Mouse (Mus musculus): ENCODE results near the gene Sfxn2. TPM values are rescaled to one million over a fixed set of nuclear protein-coding genes. Genes with fewer than 3 reads are reported as not detected.

The Sfxn2 gene
- 10.2 and 11.3 TPM in 2 replicates for polyA plus RNA-seq (2015; fragmentation: Nextera tagmentation; extraction: Ambion mirVana)

DNA sequence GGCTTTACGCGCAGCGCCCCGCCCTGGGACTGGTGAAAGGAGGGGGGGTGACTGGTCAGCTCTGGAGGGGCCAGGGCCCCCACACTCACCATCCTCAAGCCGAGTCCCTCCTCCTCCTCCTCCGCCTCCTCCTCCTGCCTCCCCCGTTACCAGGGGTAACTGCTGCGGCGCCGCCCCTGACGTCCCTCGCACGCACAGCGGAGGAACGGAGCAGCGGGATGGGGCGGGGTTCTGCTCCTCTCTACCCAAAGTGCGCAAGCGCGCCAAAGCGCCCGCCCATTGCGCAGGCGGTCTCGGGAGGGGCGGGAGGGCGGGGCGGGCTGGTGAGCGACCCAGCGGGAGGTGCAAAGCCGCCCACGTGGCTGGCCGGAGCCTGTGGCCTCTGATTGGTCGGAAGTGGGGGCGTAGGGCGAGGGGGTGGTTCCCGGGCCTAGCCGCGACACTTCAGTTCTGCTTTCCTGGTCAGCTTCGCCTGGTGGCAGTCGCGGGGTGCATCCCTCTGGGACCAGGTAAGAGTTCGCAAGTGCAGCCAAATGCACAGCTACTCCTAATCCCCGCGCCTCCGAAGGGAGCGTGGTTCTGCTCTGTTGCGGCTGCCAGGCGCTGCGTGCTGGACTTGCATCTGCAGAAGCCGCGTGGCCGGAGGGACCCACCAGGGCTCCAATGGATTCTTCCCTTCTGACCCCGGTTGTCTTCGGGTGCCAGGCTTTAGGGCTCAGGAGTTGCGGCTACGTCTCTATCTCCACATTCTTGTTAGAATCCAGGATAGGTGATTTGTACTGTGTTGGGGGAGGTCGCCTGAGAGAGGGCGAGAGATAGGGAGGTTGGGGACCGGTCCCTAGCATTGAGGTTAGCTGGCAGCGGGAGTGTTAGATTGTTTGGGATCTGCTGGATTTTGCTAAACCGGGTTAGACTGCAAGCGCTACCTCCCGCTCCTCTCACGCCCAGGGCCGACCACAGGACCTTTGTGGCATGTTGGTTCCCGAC is at the start of gene Sfxn2, which contains the start of gene Arl3:
TSS of gene Sfxn2 (plus strand) at position 415 of the 987 bp plus-strand sequence.
TSS of gene Arl3 (minus strand) at position 248 of the 987 bp plus-strand sequence.
- Histone ChIP-seq H3K4me3 (peak within 1 kb of the TSS; percentile 66), H3K27me3 (no peaks in the 10 kb centered on the region), H3K9me3 (no peaks in the 10 kb centered on the region), H3K4me1 (replicated peaks) (peaks cover 25% of the 10 kb centered on the region), H3K9ac (peak within 1 kb of the TSS; percentile 77), H3K4me2 (peak within 1 kb of the TSS; percentile 81), H3K27ac (replicated peaks) (peak within 1 kb of the TSS; percentile 83), H3K36me3 (no peaks in the 10 kb centered on the region)
- WGBS: 1% methylated on average over 58 of the region's 67 CpGs
- ATAC-seq (ENCODE audit: low FRiP score, low read depth): peak; percentile 98

GRCm38 (mm10) chr19:46523480-46524151 is 49.5 kb upstream of the Sfxn2 start:
- Histone ChIP-seq H3K4me2 (peak overlapping the region; percentile 59), H3K9ac (peak overlapping the region; percentile 38), H3K27me3 (no peaks in the 10 kb centered on the region), H3K27ac (replicated peaks) (peak overlapping the region; percentile 81), H3K9me3 (no peaks in the 10 kb centered on the region), H3K36me3 (no peaks in the 10 kb centered on the region), H3K4me3 (peak overlapping the region; percentile 25), H3K4me1 (replicated peaks) (peaks cover 63% of the 10 kb centered on the region)
- WGBS: 2% methylated on average over 20 of the region's 20 CpGs
- ATAC-seq (ENCODE audit: low FRiP score, low read depth): peak; percentile 81

- no peak for ATAC-seq (ENCODE audit: low FRiP score, low read depth)
- Histone ChIP-seq H3K4me1 (replicated peaks) (peaks cover 65% of the 10 kb centered on the region), H3K4me2 (peak overlapping the region; percentile 59), H3K9me3 (no peaks in the 10 kb centered on the region), H3K27me3 (no peaks in the 10 kb centered on the region), H3K27ac (replicated peaks) (peak overlapping the region; percentile 81), H3K36me3 (no peaks in the 10 kb centered on the region), H3K9ac (peak overlapping the region; percentile 38), H3K4me3 (peak overlapping the region; percentile 25)
- WGBS: 9% methylated on average over 6 of the region's 6 CpGs
Measured at GRCm38 (mm10) chr19:46524152-46524544, 49.0 kb upstream of the Sfxn2 start.

GRCm38 (mm10) chr19:46524601-46525321 is 48.4 kb upstream of the Sfxn2 start:
- Histone ChIP-seq H3K4me2 (peak overlapping the region; percentile 59), H3K27ac (replicated peaks) (peak overlapping the region; percentile 81), H3K4me1 (replicated peaks) (peaks cover 71% of the 10 kb centered on the region), H3K27me3 (no peaks in the 10 kb centered on the region), H3K4me3 (no peak overlapping the region), H3K36me3 (no peaks in the 10 kb centered on the region), H3K9me3 (no peaks in the 10 kb centered on the region), H3K9ac (0 out of 2 replicates have a peak overlapping the region, but pooled peaks have one; percentile 38)
- 27% methylated on average over 14 of the region's 14 CpGs for WGBS
- ATAC-seq (ENCODE audit: low FRiP score, low read depth): no peak

- WGBS: 36% methylated on average over 10 of the region's 10 CpGs
- H3K36me3 ChIP-seq: no peaks in the 10 kb centered on the region
- no peak overlapping the region for H3K4me2 ChIP-seq
- H3K27ac ChIP-seq (replicated peaks): peak overlapping the region; percentile 56; the same call in 1 of the 2 replicates
- ATAC-seq (ENCODE audit: low FRiP score, low read depth): no peak
- no peaks in the 10 kb centered on the region for H3K27me3 ChIP-seq
- H3K4me1 ChIP-seq (replicated peaks): peaks cover 83% of the 10 kb centered on the region
- no peaks in the 10 kb centered on the region for H3K9me3 ChIP-seq
- H3K9ac ChIP-seq: no peak overlapping the region
- H3K4me3 ChIP-seq: no peak overlapping the region
Measured at GRCm38 (mm10) chr19:46525691-46526631, 47.2 kb upstream of the Sfxn2 start.

DNA sequence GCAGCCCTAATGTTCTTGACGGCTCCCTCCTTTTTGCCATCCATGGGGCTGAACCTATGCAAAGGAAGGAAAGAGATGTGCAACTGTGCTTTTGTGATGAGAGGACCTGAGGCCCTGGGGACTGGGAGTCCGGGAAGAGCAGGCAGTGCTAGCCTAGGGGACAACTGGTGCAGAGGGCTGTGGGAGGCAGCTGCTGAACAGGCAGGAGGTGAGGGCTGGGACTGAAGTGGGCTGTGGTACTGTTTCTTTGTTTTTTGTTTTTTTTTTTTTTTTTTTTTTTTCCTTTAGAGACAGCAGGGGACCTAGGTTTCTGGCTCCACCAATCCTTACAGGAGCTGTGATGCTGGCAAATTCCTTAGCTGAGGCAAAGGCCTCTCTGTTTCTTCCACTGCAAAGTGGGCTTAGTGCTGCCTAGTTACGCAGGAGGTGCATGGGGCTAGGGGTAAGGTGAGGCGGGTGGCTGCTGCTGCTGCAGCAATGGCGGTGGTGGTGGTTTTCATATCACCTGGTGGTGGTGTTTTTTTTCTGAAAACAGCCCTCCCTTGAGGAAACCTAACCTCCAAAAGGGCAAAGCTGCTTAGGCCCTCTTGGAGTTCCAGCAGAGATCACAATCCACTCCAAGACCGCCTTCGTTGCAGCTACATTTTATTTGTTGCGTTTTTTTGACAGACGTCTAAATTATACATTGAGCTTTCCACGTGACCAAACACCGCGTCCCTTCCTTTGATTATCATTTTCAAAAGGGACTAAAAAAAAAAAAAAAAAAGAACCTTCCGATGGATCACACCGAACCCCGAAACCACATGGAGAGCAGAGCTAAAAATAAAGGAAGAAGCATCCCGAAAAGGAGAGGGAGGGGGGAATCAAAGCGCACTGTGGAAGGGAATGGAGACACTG is 45.3 kb upstream of the Sfxn2 start:
- Histone ChIP-seq H3K27ac (replicated peaks) (peak overlapping the region; percentile 91), H3K9me3 (no peaks in the 10 kb centered on the region), H3K27me3 (no peaks in the 10 kb centered on the region), H3K4me1 (replicated peaks) (peaks cover 97% of the 10 kb centered on the region), H3K4me2 (peak overlapping the region; percentile 58), H3K9ac (peak overlapping the region; percentile 37), H3K4me3 (peak overlapping the region; percentile 21), H3K36me3 (no peaks in the 10 kb centered on the region)
- 5% methylated on average over 17 of the region's 17 CpGs for WGBS
- no peak for ATAC-seq (ENCODE audit: low FRiP score, low read depth)

- ATAC-seq (ENCODE audit: low FRiP score, low read depth): peak; percentile 72
- H3K27me3 ChIP-seq: no peaks in the 10 kb centered on the region
- H3K4me2 ChIP-seq: peak overlapping the region; percentile 58
- peak overlapping the region; percentile 37 for H3K9ac ChIP-seq
- peak overlapping the region; percentile 91 for H3K27ac ChIP-seq (replicated peaks)
- WGBS: under 1% methylated on average over 20 of the region's 20 CpGs
- H3K4me1 ChIP-seq (replicated peaks): peaks cover 97% of the 10 kb centered on the region
- H3K9me3 ChIP-seq: no peaks in the 10 kb centered on the region
- H3K4me3 ChIP-seq: peak overlapping the region; percentile 21
- no peaks in the 10 kb centered on the region for H3K36me3 ChIP-seq
Measured at GRCm38 (mm10) chr19:46528529-46529213, 44.5 kb upstream of the Sfxn2 start.

GRCm38 (mm10) chr19:46529601-46530448 is 43.3 kb upstream of the Sfxn2 start:
- WGBS: 7% methylated on average over 13 of the region's 13 CpGs
- peak overlapping the region; percentile 37; the same call in 1 of the 2 replicates for H3K9ac ChIP-seq
- ATAC-seq (ENCODE audit: low FRiP score, low read depth): no peak

DNA sequence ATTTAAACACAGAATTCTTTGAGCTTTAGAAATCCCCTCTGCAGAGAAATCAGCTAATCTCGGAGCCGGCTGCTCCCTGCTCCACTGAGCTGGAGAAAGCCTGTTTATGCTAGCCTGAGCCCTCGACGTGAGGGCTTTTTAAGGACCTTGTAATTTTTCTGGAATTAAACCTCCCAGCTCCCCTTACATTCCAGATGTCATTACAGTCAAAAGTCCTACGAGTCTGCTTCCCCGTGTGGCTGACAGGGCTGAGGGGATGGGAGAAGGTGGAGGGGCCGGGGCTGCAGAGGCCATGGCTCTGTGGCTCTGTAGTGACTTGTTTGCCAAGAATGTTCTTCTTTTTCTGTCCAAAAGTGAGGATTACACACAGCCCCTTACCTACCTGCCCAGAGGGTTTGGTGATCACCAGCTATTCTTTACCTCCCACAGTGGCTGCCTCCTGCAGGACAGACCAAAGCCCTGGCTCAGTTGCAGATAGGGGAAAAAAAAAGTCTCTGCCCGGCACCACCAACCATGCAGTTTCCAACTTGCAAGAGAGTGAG is 42.6 kb upstream of the Sfxn2 start:
- WGBS: 8% methylated on average over 8 of the region's 8 CpGs
- Histone ChIP-seq H3K4me2 (peak overlapping the region; percentile 21; the same call in 1 of the 2 replicates), H3K4me1 (replicated peaks) (peaks cover 87% of the 10 kb centered on the region)

More at GRCm38 (mm10) chr19:46529601-46530448, 43.3 kb upstream of the Sfxn2 start:
- H3K9me3 ChIP-seq: no peaks in the 10 kb centered on the region
- H3K27me3 ChIP-seq: no peaks in the 10 kb centered on the region
- H3K36me3 ChIP-seq: no peaks in the 10 kb centered on the region
- peaks cover 93% of the 10 kb centered on the region for H3K4me1 ChIP-seq (replicated peaks)
- H3K4me3 ChIP-seq: no peak overlapping the region
- peak overlapping the region; percentile 91 for H3K27ac ChIP-seq (replicated peaks)
- peak overlapping the region; percentile 58 for H3K4me2 ChIP-seq

More for the DNA sequence above, 42.6 kb upstream of the Sfxn2 start:
- Histone ChIP-seq H3K9ac (0 out of 2 replicates have a peak overlapping the region, but pooled peaks have one; percentile 14), H3K9me3 (no peaks in the 10 kb centered on the region), H3K27ac (replicated peaks) (peak overlapping the region; percentile 91), H3K36me3 (no peaks in the 10 kb centered on the region), H3K27me3 (no peaks in the 10 kb centered on the region), H3K4me3 (no peak overlapping the region)
- no peak for ATAC-seq (ENCODE audit: low FRiP score, low read depth)

Data from hindbrain, embryonic 15.5 days (tissue).